Mouse (Mus musculus): ENCODE data around the gene Castor1. TPM values are rescaled to one million over a fixed set of nuclear protein-coding genes. Genes with fewer than 3 reads are reported as not detected.
"Not testable (repeated sequence)": the region's sequence is repeated elsewhere in the genome, so short reads cannot be mapped to it uniquely, and the experiment has no call there.

The Castor1 gene
- 1 to 10 TPM; 4.0 to 5.5 TPM for total RNA-seq (2021)
- long read RNA-seq, partial matches to known transcripts, result 0 of 3 reads
- long read RNA-seq, other reads (novel, unspliced or antisense), result 1 of 3 reads

DNA sequence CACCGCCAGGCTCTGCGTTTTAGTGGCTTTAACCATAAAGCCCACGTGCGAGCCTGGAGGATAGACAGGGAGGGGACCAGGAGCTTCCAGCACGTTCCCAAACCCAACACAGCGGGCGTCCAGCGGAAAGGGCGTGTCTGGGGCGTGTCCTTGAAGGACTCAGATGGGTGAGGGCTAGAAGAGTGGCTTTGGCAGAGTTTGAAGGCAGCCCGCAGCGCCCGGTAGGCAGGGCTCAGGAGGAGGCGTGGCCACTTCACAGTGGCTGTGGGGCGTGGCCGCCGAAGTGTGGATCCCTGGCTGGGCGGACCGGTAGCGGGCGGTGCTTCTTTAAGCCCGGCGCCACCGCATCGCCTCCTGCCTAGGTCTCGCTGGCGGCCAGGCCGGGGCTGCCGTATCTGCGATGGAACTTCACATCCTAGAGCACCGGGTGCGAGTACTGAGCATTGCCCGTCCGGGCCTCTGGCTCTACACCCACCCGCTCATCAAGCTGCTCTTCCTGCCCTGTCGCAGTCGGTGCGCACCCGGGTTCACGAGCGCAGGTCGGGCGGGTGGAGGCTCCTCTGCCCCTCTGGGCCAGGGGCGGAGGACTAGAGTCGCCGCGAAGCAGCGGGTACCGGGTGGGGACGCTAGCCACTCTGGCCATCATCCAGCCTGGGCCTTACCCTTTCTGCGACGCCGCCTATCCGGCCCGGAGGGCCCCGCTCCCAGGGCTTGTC is at the start of gene Castor1:
Gene Castor1 (plus strand): TSS at position 312 of the 716 bp plus-strand sequence.
- peak; percentile 53 to 63 for DNase-seq (ENCODE audit: low spot score in 2 of 2)

DNA sequence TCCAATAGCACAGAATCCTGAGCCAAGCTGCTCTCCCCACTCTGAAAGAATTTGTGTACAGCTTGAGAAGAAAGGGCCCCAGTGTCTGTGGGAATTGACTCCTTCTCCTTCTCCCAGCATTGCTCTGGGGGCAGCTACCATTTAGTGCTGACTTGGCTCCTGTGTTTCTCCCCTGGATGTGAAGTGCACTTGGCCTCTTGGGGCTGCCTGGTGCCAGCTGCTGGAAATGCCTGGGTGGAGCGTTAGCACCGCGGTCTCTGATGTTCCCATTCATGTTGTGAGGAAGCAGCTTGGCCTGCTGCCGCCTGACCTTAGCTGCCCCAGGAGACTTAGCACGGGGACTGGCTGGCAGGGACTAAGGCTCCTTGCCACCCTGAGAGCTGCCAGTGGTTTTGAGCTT is 43.4 kb upstream of the Castor1 start:
- DNase-seq (ENCODE audit: low spot score in 2 of 2), result peak; percentile 69 to 76

DNA sequence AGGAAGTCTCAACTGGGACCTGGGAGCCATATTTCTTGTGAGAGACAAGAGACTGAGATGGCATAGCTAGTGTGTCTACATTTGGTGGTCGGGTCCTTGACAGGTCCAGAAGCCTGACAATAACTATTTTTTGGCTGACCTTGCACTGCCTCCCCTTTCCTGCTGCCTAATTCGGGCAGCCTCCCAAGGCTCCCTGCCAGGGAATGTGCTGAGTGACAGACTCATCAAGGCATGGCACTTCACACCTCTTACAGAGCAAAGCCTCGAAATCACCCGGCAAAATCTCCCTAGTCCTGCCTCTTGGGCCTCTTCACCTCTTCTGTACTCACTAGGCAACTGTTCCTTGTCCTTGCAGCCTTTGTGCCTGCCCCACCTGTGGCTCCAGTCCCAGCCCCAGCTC is 40.3 kb upstream of the Castor1 start:
- DNase-seq (ENCODE audit: low spot score in 2 of 2), result no peak

DNA sequence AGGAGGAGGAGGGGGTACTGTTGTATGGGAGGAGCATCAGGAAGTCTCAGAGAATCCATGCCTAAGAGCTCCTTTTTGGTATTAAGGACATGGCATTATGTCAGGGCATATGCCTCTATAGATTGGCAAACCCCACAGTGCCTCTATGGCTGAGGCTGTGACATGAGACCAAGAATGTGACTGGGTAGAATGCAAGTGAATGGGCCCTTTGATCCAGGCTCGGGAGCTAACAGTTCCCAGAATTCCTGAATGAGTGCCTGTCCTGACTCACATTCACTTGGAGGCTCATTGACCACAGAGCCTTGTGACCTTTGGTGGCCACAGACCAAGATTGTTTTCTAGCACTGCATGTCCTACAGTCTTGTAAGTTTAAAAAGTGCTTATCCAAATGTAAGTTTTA is 36.0 kb upstream of the Castor1 start:
- DNase-seq (ENCODE audit: low spot score in 2 of 2), result no peak

DNA sequence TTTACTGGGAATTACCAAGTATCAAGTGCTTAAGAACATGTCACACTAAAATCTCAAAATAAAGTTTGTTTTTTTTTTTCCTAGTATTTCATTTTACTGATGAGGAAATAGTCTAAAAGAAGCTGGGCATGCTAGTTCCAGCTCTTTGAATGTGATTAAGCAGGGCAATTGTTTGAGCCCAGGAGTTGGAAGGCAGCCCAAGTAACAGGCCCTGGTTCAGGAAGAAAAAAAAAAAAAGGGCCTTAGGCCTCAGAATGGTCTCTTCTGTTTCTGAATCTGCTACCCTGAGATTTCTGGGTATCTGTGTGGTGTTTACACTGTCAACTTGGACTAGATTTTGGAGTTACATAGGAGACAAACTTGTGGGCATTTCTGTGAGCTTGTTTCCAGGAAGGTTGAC is 34.5 kb upstream of the Castor1 start:
- DNase-seq (ENCODE audit: low spot score in 2 of 2), result no peak

DNA sequence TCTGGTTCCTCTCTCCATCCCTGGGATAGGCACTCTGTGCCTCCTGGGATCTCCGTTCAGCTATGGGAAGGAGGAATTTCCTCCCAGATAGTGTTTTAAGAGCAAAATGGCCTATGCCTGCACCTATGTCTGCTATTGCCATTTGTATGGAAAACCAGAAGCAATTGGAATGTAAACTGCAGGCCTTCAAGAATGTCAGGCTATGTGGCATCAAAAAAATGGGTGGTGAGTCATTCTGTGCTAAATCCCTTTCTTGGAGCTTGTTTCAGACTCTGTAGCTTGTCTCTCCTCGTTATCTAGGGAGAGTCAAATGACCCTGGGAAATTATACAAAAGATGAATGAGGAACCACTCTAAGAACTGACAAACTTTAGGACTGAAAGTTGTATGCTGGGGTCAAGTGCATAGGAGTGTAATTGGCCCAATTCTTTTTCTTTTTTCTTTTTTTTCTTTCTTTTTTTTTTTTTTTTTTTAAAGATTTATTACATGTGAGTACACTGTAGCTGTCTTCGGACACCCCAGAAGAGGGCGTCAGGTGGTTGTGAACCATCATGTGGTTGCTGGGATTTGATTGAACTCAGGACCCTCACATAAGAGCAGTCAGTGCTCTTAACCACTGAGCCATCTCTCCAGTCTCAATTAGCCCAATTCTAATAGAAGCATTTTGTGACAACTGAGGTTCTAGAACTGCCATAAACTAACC is 33.6 kb upstream of the Castor1 start:
- no peak for DNase-seq (ENCODE audit: low spot score in 2 of 2)

DNA sequence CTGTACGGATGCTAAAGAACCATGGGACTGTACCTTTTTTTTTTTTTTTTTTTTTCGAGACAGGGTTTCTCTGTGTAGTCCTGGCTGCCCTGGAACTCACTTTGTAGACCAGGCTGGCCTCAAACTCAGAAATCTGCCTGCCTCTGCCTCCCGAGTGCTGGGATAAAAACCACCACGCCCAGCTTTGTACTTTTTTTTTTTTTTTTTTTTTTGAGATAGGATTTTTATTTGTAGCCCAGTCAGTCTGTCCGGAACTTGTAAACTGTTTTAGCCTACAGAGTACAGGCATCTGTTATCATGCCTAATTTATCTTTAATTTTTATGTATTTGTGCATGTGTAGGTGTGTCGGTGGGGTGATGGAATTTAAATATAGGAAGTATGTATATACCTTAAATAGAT is 32.5 kb upstream of the Castor1 start:
- DNase-seq (ENCODE audit: low spot score in 2 of 2), result not testable (repeated sequence)

DNA sequence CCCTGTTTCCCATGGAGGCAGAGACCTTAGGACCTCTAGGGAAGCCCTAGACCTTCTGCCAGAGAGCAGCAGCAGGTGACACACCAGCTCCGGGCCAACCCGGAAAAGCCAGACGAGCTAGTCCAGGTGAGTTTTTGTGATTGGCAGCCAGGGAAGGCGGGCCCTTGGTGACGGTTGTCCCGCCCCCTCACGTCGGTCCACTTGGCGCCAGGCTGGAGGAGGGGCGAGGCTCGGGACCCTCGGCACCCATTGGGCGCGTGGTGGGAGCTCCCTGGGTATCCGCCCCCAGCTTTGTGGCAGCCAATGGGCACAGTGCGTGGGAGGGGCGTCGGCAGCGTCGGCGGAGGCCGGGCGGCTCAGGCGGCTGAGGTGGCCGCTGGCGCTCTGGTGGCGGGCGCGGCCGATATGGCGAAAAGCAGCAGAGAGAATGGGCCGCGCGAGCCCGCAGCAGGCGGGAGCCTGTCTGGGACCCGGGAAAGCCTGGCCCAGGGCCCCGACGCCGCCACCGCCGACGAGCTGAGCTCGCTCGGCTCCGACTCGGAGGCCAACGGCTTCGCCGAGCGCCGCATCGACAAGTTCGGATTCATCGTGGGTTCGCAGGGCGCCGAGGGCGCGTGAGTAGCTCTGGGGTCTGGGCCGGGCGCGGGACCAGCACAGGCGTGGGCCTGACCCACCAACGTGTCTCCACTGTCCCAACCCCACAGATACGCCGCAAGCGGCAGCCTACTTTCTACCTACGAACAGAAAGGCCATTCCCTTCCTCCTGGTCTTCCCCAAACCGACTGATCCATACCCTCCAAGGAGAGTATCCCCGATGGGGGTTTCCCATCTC is 31.3 kb upstream of the Castor1 start, which contains the start of gene Tbc1d10a:
Gene Tbc1d10a (plus strand): TSS at position 304 of the 832 bp plus-strand sequence.
- peak; percentile 97 to 99 for DNase-seq (ENCODE audit: low spot score in 2 of 2)

DNA sequence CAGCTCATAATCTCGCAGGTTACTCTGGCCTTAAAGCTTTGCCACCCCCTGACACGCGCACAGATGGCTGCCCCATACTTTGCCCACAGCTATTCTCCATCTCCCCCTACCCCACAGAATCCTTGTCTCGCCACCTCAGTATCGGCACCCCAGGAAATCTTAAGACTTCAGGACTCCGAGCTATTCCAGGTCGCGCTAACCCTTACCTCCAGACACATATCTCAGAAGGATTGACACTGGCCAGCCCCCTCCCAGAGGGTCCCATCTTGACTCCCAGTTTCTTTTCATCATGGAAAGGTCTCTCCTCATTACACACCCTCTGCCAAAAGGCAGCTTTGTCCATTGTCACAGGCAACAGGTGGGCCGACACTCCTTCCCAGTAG is 30.7 kb upstream of the Castor1 start:
- DNase-seq (ENCODE audit: low spot score in 2 of 2), result no peak

DNA sequence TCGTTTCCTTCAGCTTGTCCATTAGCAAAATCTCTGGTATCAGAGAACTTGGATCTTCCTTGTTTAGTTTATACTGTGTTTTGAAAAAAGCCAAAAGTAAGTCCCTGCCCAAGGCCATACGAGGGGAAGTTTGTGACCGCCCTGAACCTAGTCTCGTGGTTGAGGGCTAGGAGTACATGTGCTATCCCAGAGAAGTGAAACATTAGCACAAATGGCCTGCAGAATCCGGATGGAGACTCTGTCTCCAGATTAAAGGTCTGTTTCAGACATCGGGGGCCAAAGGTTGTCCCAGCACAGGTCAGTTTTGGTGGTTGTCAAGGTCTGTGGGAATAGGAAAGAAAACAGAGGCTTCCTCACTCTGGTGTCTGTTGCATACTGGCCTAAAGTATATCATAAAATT is 28.8 kb upstream of the Castor1 start:
- DNase-seq (ENCODE audit: low spot score in 2 of 2), result no peak

DNA sequence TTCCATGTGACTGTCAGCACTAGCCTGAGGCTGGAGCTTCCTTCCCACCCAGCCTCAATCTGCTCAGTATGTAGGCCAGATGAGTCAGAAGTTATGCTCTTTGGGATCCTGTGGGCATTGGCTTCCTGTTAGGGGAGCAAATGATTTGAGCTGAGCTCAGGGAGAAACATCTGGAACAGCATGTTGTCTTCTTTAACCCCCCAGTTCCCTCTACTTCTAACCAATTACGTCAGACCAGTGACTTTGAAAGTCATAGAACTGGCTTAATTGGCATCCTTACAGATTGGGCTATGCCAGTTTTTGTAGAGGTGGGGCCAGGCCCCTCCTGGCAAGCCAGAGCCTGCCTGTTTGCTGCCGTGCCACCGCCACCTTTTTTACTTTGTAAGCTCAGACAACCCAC is 27.3 kb upstream of the Castor1 start:
- no peak for DNase-seq (ENCODE audit: low spot score in 2 of 2)

DNA sequence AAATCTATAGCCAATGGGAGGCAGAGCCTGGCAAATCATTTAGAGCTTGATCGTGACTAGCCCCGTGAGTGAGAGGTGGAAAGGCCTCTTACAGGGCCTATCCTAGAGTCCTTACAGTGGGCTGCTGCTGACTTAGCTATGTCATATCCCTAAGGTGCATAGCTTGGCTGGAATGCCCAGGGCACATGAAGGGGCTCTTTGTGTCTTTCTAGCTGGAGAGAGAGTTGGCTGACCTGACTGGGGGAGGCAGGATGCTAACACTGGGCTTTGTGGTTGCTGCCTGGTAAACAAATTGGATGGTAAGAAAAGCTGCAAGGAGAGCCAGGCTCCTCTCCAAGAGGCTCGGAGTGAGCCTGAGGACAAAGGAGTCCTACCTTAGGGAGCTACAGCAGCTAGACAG is 25.3 kb upstream of the Castor1 start:
- no peak for DNase-seq (ENCODE audit: low spot score in 2 of 2)

DNA sequence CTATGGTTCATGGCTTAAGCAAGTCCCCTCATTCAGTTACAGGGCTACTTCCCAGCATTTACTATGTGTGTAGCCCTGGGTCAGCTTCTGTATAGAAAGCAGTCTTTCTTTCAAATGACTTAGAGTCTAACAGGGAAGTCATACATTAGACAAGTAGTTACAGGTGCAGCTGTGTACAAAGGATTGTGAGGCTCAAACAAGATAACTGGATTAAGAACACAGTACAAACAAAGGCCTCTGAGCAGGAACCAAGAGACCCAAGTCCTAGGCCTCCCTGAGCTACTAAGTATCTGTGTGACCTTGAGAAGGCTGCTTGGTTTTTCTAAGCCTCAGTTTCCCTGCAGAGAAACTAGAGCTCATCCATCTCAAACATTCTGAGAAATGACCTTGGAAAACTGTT is 24.6 kb upstream of the Castor1 start:
- DNase-seq (ENCODE audit: low spot score in 2 of 2), result no peak

DNA sequence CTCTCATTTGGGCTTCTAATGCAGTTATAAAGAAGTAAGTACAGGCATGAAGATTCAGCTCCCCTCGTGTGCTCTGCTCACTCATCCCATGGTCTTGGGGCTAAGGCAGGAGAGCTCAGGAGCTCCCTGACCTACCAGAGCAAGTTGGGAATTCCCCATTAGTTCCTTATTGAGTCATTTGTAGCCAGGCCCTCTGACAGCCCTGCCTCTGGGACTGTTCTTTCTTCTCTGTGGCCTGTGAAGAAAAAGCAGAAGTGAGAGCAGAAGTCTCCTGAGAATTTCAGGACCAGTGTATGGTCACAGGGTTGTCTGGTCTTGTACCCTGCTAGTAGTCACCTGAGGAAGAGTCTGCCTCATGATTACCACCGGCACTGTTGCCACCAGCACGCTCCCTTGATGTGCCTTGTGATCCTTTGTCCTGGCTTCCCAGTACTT is 22.4 kb upstream of the Castor1 start:
- DNase-seq (ENCODE audit: low spot score in 2 of 2), result no peak

DNA sequence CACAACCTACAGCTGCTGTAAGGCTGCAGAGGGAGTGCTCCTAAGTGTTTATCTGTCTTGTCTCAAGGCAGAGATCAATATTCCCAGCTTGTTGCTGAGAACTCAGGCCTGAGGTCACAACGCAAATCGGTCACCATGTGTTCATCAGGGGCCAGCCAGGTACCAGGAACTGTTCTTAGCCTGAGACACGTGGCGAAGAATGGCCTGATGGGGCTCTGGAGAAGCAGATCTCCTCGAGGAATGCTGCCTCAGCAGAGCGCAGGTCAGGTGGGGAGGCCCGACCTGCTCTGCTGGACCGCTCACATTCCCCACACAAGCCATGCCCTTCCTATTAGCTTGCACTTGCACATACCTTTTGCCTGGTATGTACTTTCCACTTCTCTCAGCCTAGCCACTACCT is 21.4 kb upstream of the Castor1 start:
- no peak for DNase-seq (ENCODE audit: low spot score in 2 of 2)

DNA sequence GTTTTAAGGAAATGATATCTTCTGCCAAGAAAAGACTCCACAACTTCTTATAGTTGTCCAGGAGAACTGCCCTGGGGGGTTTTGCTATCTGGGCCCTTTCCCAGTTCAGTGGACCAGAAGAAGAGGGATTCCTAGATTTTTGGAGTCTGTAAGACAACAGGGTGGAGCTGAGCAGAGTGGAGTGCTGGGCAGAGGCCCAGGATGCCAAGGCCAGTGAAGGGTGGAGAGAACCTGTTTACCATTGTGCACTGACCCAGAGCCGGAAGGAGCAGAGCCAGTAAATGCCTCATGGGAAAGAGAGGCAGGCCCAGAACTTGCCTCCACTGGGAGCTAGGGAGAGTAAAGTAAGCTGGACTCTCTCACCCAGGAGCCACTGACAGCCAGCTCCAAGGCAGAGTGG is 20.3 kb upstream of the Castor1 start:
- DNase-seq (ENCODE audit: low spot score in 2 of 2), result no peak

DNA sequence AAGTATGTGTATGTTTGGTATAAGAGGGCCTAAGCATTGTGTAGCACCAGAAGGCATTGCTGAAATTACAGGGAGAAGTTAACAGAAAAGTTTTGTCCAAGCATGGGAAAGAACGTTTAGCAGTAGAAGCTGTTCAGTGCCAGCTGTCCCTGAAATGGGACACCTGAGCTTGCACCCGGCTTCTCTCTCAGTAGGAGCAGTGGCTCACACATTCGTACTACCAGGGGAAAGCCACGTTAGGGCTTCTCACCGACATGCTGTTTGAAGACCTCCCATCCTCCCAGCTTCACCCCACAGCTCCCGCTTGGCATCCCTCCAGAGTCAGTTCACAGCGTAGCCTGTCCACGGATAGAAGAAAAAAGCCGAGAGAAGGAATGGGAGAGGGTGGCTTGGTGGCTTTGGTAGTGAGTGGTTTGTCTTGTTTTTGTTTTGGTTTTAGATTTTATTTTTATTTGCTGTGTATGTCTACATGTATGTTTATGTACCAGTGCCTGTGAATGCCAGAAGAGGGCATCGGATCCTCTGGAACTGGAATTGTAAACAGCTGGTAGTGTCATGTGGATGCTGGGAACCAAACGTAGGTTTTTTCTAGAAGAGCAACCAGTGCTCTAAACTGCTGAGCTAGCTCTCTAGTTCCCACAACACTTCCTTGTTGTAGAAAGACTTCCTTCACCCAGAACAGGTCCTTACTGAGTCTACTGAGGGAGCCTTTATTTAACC is 15.9 kb upstream of the Castor1 start:
- DNase-seq (ENCODE audit: low spot score in 2 of 2), result no peak

DNA sequence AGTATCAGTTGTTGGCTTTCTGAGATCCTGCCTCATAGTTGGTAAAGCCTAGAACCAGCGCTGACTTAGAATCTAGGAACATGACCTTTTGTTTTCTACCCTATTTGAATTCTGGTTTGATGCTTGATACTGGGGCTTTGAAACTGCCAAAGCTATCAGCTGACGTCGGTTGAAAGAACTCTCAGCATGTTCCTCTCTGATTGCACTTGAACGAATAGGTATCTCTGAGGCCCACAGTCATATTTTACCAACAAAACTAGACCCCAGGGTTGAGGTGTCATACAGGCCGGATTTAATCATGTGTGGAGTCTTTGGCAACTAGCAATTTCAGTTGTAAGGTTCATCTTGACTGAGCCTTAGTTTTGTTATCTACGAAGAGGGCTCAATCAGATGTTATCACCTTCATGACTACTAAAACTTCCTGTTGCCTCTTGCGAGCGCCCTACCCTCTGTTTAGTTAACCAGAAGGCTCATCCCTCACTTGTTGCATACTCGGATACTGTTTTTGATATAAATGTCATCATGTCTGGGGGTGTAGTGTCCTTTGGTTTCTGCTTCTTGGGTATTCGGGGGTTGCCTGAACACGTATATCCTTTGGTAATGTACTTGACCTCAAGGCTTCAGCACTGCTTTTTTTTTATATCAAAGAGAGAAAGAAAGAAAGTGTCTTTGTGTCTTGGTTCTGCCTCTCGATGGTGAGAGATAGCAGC is 14.9 kb upstream of the Castor1 start:
- DNase-seq (ENCODE audit: low spot score in 2 of 2), result no peak

DNA sequence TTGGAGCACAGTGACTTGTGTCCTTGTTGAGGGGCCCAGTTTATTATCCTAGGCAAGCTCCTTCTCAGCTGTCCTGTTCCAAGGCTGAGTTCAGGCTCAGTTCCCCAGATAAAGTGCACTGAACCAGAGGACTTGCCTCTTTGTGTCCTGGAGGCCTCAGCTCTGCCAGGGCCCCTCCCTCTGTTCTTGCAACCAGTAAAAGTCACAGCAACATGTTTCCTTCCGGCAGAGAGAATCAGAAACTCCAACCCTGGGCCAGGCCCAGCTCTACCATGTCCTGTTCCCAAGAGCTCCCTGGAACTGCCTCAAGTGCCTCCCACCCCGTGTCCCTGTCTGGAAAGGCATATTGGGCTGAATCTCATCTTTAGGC is 14.3 kb upstream of the Castor1 start:
- no peak for DNase-seq (ENCODE audit: low spot score in 2 of 2)

DNA sequence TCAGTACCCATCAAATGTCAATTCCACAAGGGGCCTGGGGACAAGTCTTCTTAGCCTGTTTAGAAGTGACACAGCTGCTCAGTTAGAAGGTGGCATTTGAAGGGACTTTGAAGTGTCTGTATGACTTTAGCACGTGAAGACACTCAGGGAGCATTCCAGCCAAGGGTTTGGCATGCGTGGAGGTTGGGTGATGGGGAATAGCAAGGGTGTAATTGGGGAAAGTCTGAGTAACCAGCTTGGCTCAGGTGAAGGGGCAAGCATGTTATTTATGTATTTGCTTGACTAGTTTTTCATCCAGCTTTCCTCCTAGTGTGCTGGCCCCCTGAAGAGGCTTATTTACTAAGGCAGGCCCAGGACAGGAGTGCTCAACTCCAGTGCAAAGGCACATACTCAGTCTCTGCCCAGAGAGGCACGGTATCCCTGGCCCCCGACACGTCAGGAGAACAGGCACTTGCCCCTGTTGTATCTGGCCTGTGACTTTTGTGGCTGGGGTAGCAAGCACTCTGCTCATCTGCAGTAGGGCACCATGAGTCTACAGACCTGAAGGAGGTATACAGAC is 12.8 kb upstream of the Castor1 start:
- no peak for DNase-seq (ENCODE audit: low spot score in 2 of 2)
